Mouse (Mus musculus) stomach, postnatal 0 days (tissue): ENCODE data around the gene Ppp2r5e.

Experiments
- CTCF ChIP-seq: IDR thresholded peaks from 2 replicates; pipeline ENCODE4 v1.5.1; 2016; ENCODE audit warnings: antibody characterized with exemption, low read depth, mild to moderate bottlenecking, moderate library complexity
- EP300 ChIP-seq: optimal IDR thresholded peaks from 2 replicates; pipeline ENCODE3; 2016; ENCODE audit warnings: antibody characterized with exemption

DNA sequence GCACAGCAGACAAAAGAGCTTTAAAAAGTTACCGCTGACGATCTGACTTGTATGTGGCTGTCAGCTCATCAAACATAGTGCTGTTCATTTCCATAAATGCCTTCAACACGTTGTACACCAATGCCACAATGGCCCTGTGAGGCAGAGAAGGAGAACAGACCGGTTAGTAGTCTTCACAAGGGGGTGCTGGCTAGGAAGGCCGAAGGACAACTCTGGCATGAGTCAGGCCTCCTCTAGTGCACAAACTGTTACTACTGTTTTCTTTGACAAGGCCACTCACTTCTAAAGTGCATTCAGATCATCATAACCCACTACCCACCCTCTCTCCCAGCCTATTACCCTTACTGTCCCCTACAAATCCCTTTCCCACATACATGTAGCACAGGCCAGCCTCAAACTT lies 136.4 kb downstream of the Ppp2r5e start:
- no peak for TF ChIP-seq CTCF
- no peak for TF ChIP-seq EP300
